Comparison of ENCODE assay signal across 1 mouse cellular context in the genomic region with DNA sequence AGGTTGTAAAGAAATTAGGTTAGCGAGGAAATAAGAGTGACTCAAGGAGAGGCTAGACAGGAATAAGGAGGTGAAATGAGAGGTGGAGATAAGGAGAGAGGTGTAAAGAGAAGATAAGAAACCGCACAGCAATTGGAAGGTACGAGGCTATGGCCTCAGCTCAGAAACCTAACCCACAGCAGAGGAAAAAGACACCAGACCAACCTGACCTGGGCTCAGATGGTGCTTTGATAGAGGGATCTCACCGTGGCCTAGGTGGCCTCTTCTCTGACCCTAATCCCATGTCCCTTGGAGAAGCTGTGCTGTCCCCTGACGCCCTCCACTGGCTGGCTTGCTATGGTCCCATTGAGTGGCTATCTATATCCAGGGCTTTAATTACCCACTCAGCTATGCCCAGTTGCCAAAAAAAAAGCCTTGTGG.
TF ChIP-seq lines count a peak whose summit lies in the region.

No protein-coding gene starts in this region.

TF ChIP-seq in MEL, 35 proteins besides CTCF, POLR2A, EP300 and RAD21:
- TF ChIP-seq GATA1 (IDR thresholded peaks at IDR 0.05; ENCODE audit: low read depth, low read length) (peak; percentile 96), RCOR1 (IDR thresholded peaks at IDR 0.05; ENCODE audit: low read depth, low read length) (peak; percentile 70), TCF12 (IDR thresholded peaks at IDR 0.05; ENCODE audit: low read depth, low read length) (peak; percentile 90), KAT2A (conservative IDR thresholded peaks at IDR 0.05; ENCODE audit: low read depth, low read length) (no peak), TAL1 (IDR thresholded peaks at IDR 0.05; ENCODE audit: low read length) (peak; percentile 80), ETS1 (IDR thresholded peaks at IDR 0.05; ENCODE audit: low read depth, low read length) (peak; percentile 81), MEF2A (IDR thresholded peaks at IDR 0.05; ENCODE audit: extremely low read depth, insufficient replicate concordance, low read depth, low read length, poor library complexity, severe bottlenecking) (no peak), MAX (IDR thresholded peaks at IDR 0.05; ENCODE audit: low read length) (0 out of 2 replicates have a peak, but pooled peaks have one; percentile 13), ZNF384 (IDR thresholded peaks at IDR 0.05; ENCODE audit: low read depth, low read length) (peak; percentile 56; the same call in 1 of the 2 replicates), SMC3 (IDR thresholded peaks at IDR 0.05; ENCODE audit: low read depth, low read length) (no peak), UBTF (IDR thresholded peaks at IDR 0.05; ENCODE audit: borderline replicate concordance, insufficient read depth, low read depth, low read length) (no peak), MAFK (IDR thresholded peaks at IDR 0.05; ENCODE audit: borderline replicate concordance, low read depth, low read length) (peak; percentile 26; the same call in 1 of the 2 replicates), BHLHE40 (IDR thresholded peaks at IDR 0.05; ENCODE audit: borderline replicate concordance, low read depth, low read length) (peak; percentile 54; the same call in 1 of the 2 replicates)
